Mouse (Mus musculus): ENCODE data around the gene Unc5c.

DNA sequence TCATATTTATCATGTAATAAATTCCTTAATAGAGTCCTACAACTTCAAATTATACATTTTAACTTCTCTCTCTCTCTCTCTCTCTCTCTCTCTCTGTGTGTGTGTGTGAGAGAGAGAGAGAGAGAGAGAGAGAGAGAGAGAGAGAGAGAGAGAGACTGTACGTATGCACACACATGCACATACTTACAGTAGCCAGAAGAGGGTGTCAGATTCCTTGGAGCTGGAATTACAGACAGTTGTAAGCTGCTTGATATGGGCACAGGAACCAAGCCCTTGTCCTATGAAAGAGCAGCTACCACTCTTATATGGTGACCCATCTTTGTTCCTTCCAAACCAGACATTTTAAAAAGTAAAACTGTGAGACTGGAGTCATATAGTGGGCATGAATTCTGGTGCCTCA is 118.2 kb downstream of the Unc5c start:
- TF ChIP-seq CTCF (IDR thresholded peaks at IDR 0.05; ENCODE audit: low read depth) (no peak), EP300 (IDR thresholded peaks at IDR 0.05; ENCODE audit: low read depth) (no peak)
